Comparison of ENCODE assay signal across 9 mouse cellular contexts in genomic region chr2:118790221-118790550, GRCm38 (mm10). TPM values are rescaled to one million over a fixed set of nuclear protein-coding genes. Genes with fewer than 3 reads are reported as not detected.
DNase-seq lines count a peak whose midpoint lies in the region; ATAC-seq and TF ChIP-seq lines count a peak whose summit lies in the region.
"Had no signal": no experiment of that assay in that cellular context is flagged by ENCODE, and none has a peak within 500 bp of the region (broad histone marks: within the 10 kb centered on the region; RNA-seq: fewer than 3 reads in every experiment).

No protein-coding gene starts in this region.

- WGBS in forebrain, embryonic 10.5 days, result 59% methylated on average over 12 of the region's 12 CpGs
- WGBS in intestine, postnatal 0 days, result 63% methylated on average over 12 of the region's 12 CpGs
- WGBS in neural tube, embryonic 13.5 days, result 51% methylated on average over 12 of the region's 12 CpGs
- WGBS in cerebellum, adult 2 months, result 15% methylated on average over 12 of the region's 12 CpGs

- peaks cover 38% of the 10 kb centered on the region for H3K27me3 ChIP-seq in forebrain, embryonic 10.5 days (ENCODE audit: poor library complexity, severe bottlenecking)
- 0 out of 2 replicates have a peak, but pooled peaks cover 3% of the 10 kb centered on the region for H3K27me3 ChIP-seq in intestine, postnatal 0 days (replicated peaks; ENCODE audit: control insufficient read depth, insufficient read depth, low read length)
- H3K27me3 ChIP-seq in neural tube, embryonic 13.5 days, result peaks cover 38% of the 10 kb centered on the region
- no peaks in the 10 kb centered on the region for H3K27me3 ChIP-seq in cerebellum, adult 2 months (ENCODE audit: control insufficient read depth, insufficient read depth, low read length)

- peak overlapping the region; percentile 51; the same call in 1 of the 2 replicates for H3K27ac ChIP-seq in layer of hippocampus, adult 2 months
- H3K27ac ChIP-seq in forebrain, embryonic 10.5 days, result peak overlapping the region; percentile 60; the same call in 1 of the 2 replicates
- no peak overlapping the region for H3K27ac ChIP-seq in intestine, postnatal 0 days (ENCODE audit: low read depth, low read length)
- no peak overlapping the region for H3K27ac ChIP-seq in neural tube, embryonic 13.5 days (replicated peaks)
- no peak overlapping the region; the same call in 1 of the 2 replicates for H3K27ac ChIP-seq in cerebellum, adult 2 months (ENCODE audit: insufficient read depth, low read length)

- peak overlapping the region; percentile 60 for H3K4me2 ChIP-seq in intestine, postnatal 0 days (replicated peaks; ENCODE audit: low read depth)
- peak overlapping the region; percentile 42 for H3K4me2 ChIP-seq in neural tube, embryonic 13.5 days

- 0 out of 2 replicates have a peak overlapping the region, but pooled peaks have one; percentile 11 for H3K9ac ChIP-seq in intestine, postnatal 0 days (ENCODE audit: low read depth, low read length)
- no peak overlapping the region for H3K9ac ChIP-seq in neural tube, embryonic 13.5 days

- no peak for DNase-seq in layer of hippocampus, adult 2 months (ENCODE audit: low spot score in 2 of 2)
- no peak for DNase-seq in layer of hippocampus, adult 18-20 months (ENCODE audit: low spot score in 2 of 2)
- no peak for DNase-seq in forebrain, embryonic 10.5 days (ENCODE audit: extremely low spot score, low spot score)
- no peak for DNase-seq in embryo, embryonic 11 days
- DNase-seq in spleen, postnatal 14 days (ENCODE audit: low spot score in 2 of 2), result no peak
- no peak for DNase-seq in cerebellum, adult 2 months

- TF ChIP-seq CTCF in layer of hippocampus, adult 2 months (conservative IDR thresholded peaks at IDR 0.05), result no peak
- no peak for TF ChIP-seq CTCF in intestine, postnatal 0 days (IDR thresholded peaks at IDR 0.05; ENCODE audit: low read depth)
- no peak for TF ChIP-seq CTCF in cerebellum, adult 2 months (IDR thresholded peaks at IDR 0.05; ENCODE audit: borderline replicate concordance, insufficient read depth, low read depth, low read length)

- no peaks in the 10 kb centered on the region for H3K9me3 ChIP-seq in forebrain, embryonic 10.5 days
- H3K9me3 ChIP-seq in intestine, postnatal 0 days (ENCODE audit: control insufficient read depth), result no peaks in the 10 kb centered on the region
- H3K9me3 ChIP-seq in neural tube, embryonic 13.5 days, result no peaks in the 10 kb centered on the region

- no peaks in the 10 kb centered on the region for H3K36me3 ChIP-seq in forebrain, embryonic 10.5 days (replicated peaks)
- no peaks in the 10 kb centered on the region for H3K36me3 ChIP-seq in intestine, postnatal 0 days (ENCODE audit: control insufficient read depth, insufficient read depth)
- peaks cover 79% of the 10 kb centered on the region for H3K36me3 ChIP-seq in neural tube, embryonic 13.5 days

- no peak for ATAC-seq in intestine, postnatal 0 days
- peak; percentile 51; the same call in 1 of the 2 replicates for ATAC-seq in neural tube, embryonic 13.5 days (ENCODE audit: low read depth)

- peak overlapping the region; percentile 17; the same call in 1 of the 2 replicates for H3K4me3 ChIP-seq in layer of hippocampus, adult 2 months
- H3K4me3 ChIP-seq in forebrain, embryonic 10.5 days, result peak overlapping the region; percentile 34
- 0 out of 2 replicates have a peak overlapping the region, but pooled peaks have one; percentile 12 for H3K4me3 ChIP-seq in intestine, postnatal 0 days (ENCODE audit: low read depth, low read length)
- H3K4me3 ChIP-seq in neural tube, embryonic 13.5 days, result no peak overlapping the region
- no peak overlapping the region for H3K4me3 ChIP-seq in cerebellum, adult 2 months (replicated peaks; ENCODE audit: insufficient read depth, low read depth, low read length)
- H3K4me3 ChIP-seq: myocyte had no signal

- TF ChIP-seq POLR2A in cerebellum, adult 2 months (IDR thresholded peaks at IDR 0.05; ENCODE audit: borderline replicate concordance, insufficient read depth, low read length), result no peak

- peaks cover 10% of the 10 kb centered on the region for H3K4me1 ChIP-seq in forebrain, embryonic 10.5 days
- no peaks in the 10 kb centered on the region; the same call in 1 of the 2 replicates for H3K4me1 ChIP-seq in intestine, postnatal 0 days (replicated peaks; ENCODE audit: control insufficient read depth, insufficient read depth, low read length)
- peaks cover 12% of the 10 kb centered on the region for H3K4me1 ChIP-seq in neural tube, embryonic 13.5 days (replicated peaks)
- H3K4me1 ChIP-seq in cerebellum, adult 2 months (ENCODE audit: control insufficient read depth, insufficient read depth, low read length), result peaks cover 38% of the 10 kb centered on the region

RNA-seq across cellular contexts. Expression of gene Disp2, which starts 10.7 kb away (rescaled TPM):
- 100 to 1,000 TPM; 263 to 273 TPM for total RNA-seq in layer of hippocampus, adult 2 months (2021)
- total RNA-seq in layer of hippocampus, adult 18-20 months (2021), result 100 to 1,000 TPM; 261 to 266 TPM
- polyA plus RNA-seq in forebrain, embryonic 10.5 days (2016; fragmentation: Nextera tagmentation; extraction: Ambion mirVana), result 1.0 and 1.2 TPM in 2 replicates
- 2.5 and 3.1 TPM in 2 replicates for polyA plus RNA-seq in intestine, postnatal 0 days (2015; fragmentation: Nextera tagmentation; extraction: Ambion mirVana)
- 39.9 and 40.7 TPM in 2 replicates for polyA plus RNA-seq in neural tube, embryonic 13.5 days (2015; fragmentation: Nextera tagmentation; extraction: Ambion mirVana)
- polyA plus RNA-seq in cerebellum, adult 2 months (2012; rRNA removed), result 212 and 227 TPM in 2 replicates

RNA-seq across cellular contexts. Expression of gene Phgr1, which starts 17.6 kb away (rescaled TPM):
- total RNA-seq in layer of hippocampus, adult 2 months (2021), result not detected
- not detected for total RNA-seq in layer of hippocampus, adult 18-20 months (2021)
- not detected in 2 replicates for polyA plus RNA-seq in forebrain, embryonic 10.5 days (2016; fragmentation: Nextera tagmentation; extraction: Ambion mirVana)
- polyA plus RNA-seq in intestine, postnatal 0 days (2015; fragmentation: Nextera tagmentation; extraction: Ambion mirVana), result 66.7 and 88.7 TPM in 2 replicates
- not detected in 2 replicates for polyA plus RNA-seq in neural tube, embryonic 13.5 days (2015; fragmentation: Nextera tagmentation; extraction: Ambion mirVana)
- polyA plus RNA-seq in cerebellum, adult 2 months (2012; rRNA removed), result not detected in 2 replicates
- polyA plus RNA-seq: myocyte had no signal

RNA-seq across cellular contexts. Expression of gene Knstrn, which starts 23.6 kb away (rescaled TPM):
- total RNA-seq in layer of hippocampus, adult 2 months (2021), result 1 to 10 TPM; 1.5 to 3.2 TPM
- total RNA-seq in layer of hippocampus, adult 18-20 months (2021), result 1 to 10 TPM; 1.1 TPM
- polyA plus RNA-seq in forebrain, embryonic 10.5 days (2016; fragmentation: Nextera tagmentation; extraction: Ambion mirVana), result 173 and 180 TPM in 2 replicates
- 21.9 and 26.4 TPM in 2 replicates for polyA plus RNA-seq in intestine, postnatal 0 days (2015; fragmentation: Nextera tagmentation; extraction: Ambion mirVana)
- polyA plus RNA-seq in neural tube, embryonic 13.5 days (2015; fragmentation: Nextera tagmentation; extraction: Ambion mirVana), result 23.8 and 28.0 TPM in 2 replicates
- polyA plus RNA-seq in cerebellum, adult 2 months (2012; rRNA removed), result 1.6 and 2.1 TPM in 2 replicates

RNA-seq across cellular contexts. Expression of gene Ccdc9b, which starts 27.7 kb away (rescaled TPM):
- total RNA-seq in layer of hippocampus, adult 2 months (2021), result 1 to 10 TPM; 7.6 to 9.6 TPM
- total RNA-seq in layer of hippocampus, adult 18-20 months (2021), result 1 to 10 TPM; 6.5 to 6.7 TPM
- polyA plus RNA-seq in forebrain, embryonic 10.5 days (2016; fragmentation: Nextera tagmentation; extraction: Ambion mirVana), result 0.53 and 0.64 TPM in 2 replicates
- polyA plus RNA-seq in intestine, postnatal 0 days (2015; fragmentation: Nextera tagmentation; extraction: Ambion mirVana), result 0.77 and 1.2 TPM in 2 replicates
- polyA plus RNA-seq in neural tube, embryonic 13.5 days (2015; fragmentation: Nextera tagmentation; extraction: Ambion mirVana), result 1.2 and 1.4 TPM in 2 replicates
- polyA plus RNA-seq in cerebellum, adult 2 months (2012; rRNA removed), result 8.3 and 8.5 TPM in 2 replicates

RNA-seq across cellular contexts. Expression of gene Inafm2, which starts 44.6 kb away (rescaled TPM):
- 10 to 100 TPM; 62.1 to 66.7 TPM for total RNA-seq in layer of hippocampus, adult 2 months (2021)
- total RNA-seq in layer of hippocampus, adult 18-20 months (2021), result 10 to 100 TPM; 71.4 to 77.5 TPM
- 19.8 and 21.7 TPM in 2 replicates for polyA plus RNA-seq in forebrain, embryonic 10.5 days (2016; fragmentation: Nextera tagmentation; extraction: Ambion mirVana)
- polyA plus RNA-seq in intestine, postnatal 0 days (2015; fragmentation: Nextera tagmentation; extraction: Ambion mirVana), result 24.7 and 26.2 TPM in 2 replicates
- 23.7 and 25.3 TPM in 2 replicates for polyA plus RNA-seq in neural tube, embryonic 13.5 days (2015; fragmentation: Nextera tagmentation; extraction: Ambion mirVana)
- 21.8 and 22.0 TPM in 2 replicates for polyA plus RNA-seq in cerebellum, adult 2 months (2012; rRNA removed)

Comparison
In these comparisons a context has a peak if more than half of its experiments do, and no peak if none do; other contexts are left out.
1. H3K27ac ChIP-seq: peak in layer of hippocampus, adult 2 months (single experiment) and forebrain, embryonic 10.5 days (single experiment); none in intestine, postnatal 0 days (single experiment), neural tube, embryonic 13.5 days (single experiment) and cerebellum, adult 2 months (single experiment).
2. H3K4me3 ChIP-seq: peak in layer of hippocampus, adult 2 months (single experiment), forebrain, embryonic 10.5 days (single experiment) and intestine, postnatal 0 days (single experiment); none in neural tube, embryonic 13.5 days (single experiment) and cerebellum, adult 2 months (single experiment).
3. RNA of gene Disp2, which starts 10.7 kb away (polyA plus RNA-seq): 212 to 227 TPM in cerebellum, adult 2 months and 39.9 to 40.7 TPM in neural tube, embryonic 13.5 days; 2.5 to 3.1 TPM in intestine, postnatal 0 days and 1.0 to 1.2 TPM in forebrain, embryonic 10.5 days; every median in the first group is over 10 times any median in the second.
4. RNA of gene Phgr1, which starts 17.6 kb away (polyA plus RNA-seq): 66.7 to 88.7 TPM in intestine, postnatal 0 days; not detected in forebrain, embryonic 10.5 days, not detected in neural tube, embryonic 13.5 days and not detected in cerebellum, adult 2 months; every median in the first group is over 10 times any median in the second.